Mouse (Mus musculus) lung, embryonic 14.5 days (tissue): Measurements from ENCODE around the gene Tfdp1. TPM values are rescaled to one million over a fixed set of nuclear protein-coding genes. Genes with fewer than 3 reads are reported as not detected.

ENCODE experiments used
- ATAC-seq: fragments of 200-750 bp; cut with Nextera tagmentation; 2 replicates; pipeline ENCODE4 v1.8.0; 2017; ENCODE audit warnings: mild to moderate bottlenecking, moderate TSS enrichment, moderate library complexity; ENCODE audit not compliant: insufficient read depth
- DNase-seq: peaks from one replicate; pipeline ENCODE4 v3.0.0-alpha.2; 2015
- H3K27ac ChIP-seq: fragments of 300-500 bp; sonication (generic); 2 replicates; pipeline ENCODE4 v1.5.1; 2014; ENCODE audit warnings: low read depth, mild to moderate bottlenecking, moderate library complexity
- H3K27me3 ChIP-seq: fragments of 300-500 bp; sonication (generic); 2 replicates; pipeline ENCODE4 v1.6.1; 2014; ENCODE audit warnings: low read length, control low read depth; ENCODE audit not compliant: insufficient read depth
- H3K36me3 ChIP-seq: fragments of 300-500 bp; sonication (generic); 2 replicates; pipeline ENCODE4 v1.6.1; 2014; ENCODE audit warnings: control low read depth; ENCODE audit not compliant: insufficient read depth
- H3K4me1 ChIP-seq: fragments of 300-500 bp; sonication (generic); 2 replicates; pipeline ENCODE4 v1.6.1; 2014; ENCODE audit warnings: antibody characterized with exemption, control low read depth; ENCODE audit not compliant: insufficient read depth
- H3K4me2 ChIP-seq: fragments of 300-500 bp; sonication (generic); 2 replicates; pipeline ENCODE4 v1.6.1; 2014; ENCODE audit warnings: mild to moderate bottlenecking
- H3K4me3 ChIP-seq: fragments of 300-500 bp; sonication (generic); 2 replicates; pipeline ENCODE4 v1.5.1; 2014; ENCODE audit warnings: low read depth, low read length
- H3K9ac ChIP-seq: fragments of 300-500 bp; sonication (generic); 2 replicates; pipeline ENCODE4 v1.6.1; 2014
- H3K9me3 ChIP-seq: fragments of 300-500 bp; sonication (generic); 2 replicates; pipeline ENCODE4 v1.6.1; 2016; ENCODE audit warnings: low read depth, low read length, control low read depth
- CTCF ChIP-seq: IDR thresholded peaks from 2 replicates; pipeline ENCODE4 v1.5.1; 2016; ENCODE audit warnings: antibody characterized with exemption, low read depth
- WGBS: fragments of 180-500 bp; shearing (Covaris S2); extraction: QIAGEN DNeasy Blood & Tissue Kit; methylation state at CpG from one replicate; pipeline ENCODE4 v1.1.7; 2014; 5-methylcytosine and 5-hydroxymethylcytosine counted together
- polyA plus RNA-seq: library from polyadenylated mRNA; unstranded; fragments of >200 nt; fragmentation: Nextera tagmentation; extraction: Ambion mirVana; gene quantifications from 2 replicates; pipeline ENCODE4 v1.2.1, GENCODE M21; 2014

Tfdp1 gene
- polyA plus RNA-seq, 1 experiment from 2014 or later = 219 TPM

DNA sequence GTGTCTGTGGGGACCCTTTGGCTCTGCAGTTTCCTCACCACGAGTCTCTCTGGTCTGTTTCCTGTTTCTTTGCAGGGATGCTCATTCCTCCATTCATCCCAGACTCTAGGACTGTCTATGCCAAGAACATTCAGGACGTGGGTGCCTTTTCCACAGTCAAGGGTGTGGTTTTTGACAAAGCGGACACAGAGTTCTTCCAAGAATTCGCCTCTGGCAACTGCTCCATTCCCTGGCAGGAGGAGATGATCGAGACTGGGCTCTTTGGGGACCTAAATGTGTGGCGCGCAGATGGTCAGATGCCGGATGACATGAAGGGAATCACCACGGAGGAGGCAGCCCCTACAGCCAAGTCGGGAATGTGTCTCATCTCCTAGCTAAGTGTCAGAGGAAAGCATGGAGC is 77.3 kb downstream of the Tfdp1 start:
- Histone ChIP-seq H3K27ac (no peak overlapping the region), H3K9ac (no peak overlapping the region), H3K4me3 (no peak overlapping the region), H3K9me3 (no peaks in the 10 kb centered on the region), H3K4me2 (no peak overlapping the region), H3K36me3 (no peaks in the 10 kb centered on the region), H3K27me3 (no peaks in the 10 kb centered on the region), H3K4me1 (no peaks in the 10 kb centered on the region)
- WGBS = 72% methylated on average over 10 of the region's 10 CpGs
- TF ChIP-seq CTCF = no peak
- no peak for ATAC-seq
- DNase-seq = no peak

GRCm38 (mm10) chr8:13419111-13419639 is 80.6 kb downstream of the Tfdp1 start:
- Histone ChIP-seq H3K9me3 (no peaks in the 10 kb centered on the region), H3K36me3 (no peaks in the 10 kb centered on the region), H3K27me3 (no peaks in the 10 kb centered on the region), H3K4me2 (no peak overlapping the region), H3K4me1 (no peaks in the 10 kb centered on the region), H3K9ac (no peak overlapping the region), H3K4me3 (no peak overlapping the region), H3K27ac (no peak overlapping the region)
- no peak for TF ChIP-seq CTCF
- DNase-seq (no peak), ATAC-seq (no peak)
- WGBS = 71% methylated on average over 2 of the region's 2 CpGs

GRCm38 (mm10) chr8:13420970-13421369 is 82.4 kb downstream of the Tfdp1 start:
- ATAC-seq = no peak
- no peaks in the 10 kb centered on the region for H3K36me3 ChIP-seq
- H3K9ac ChIP-seq = no peak overlapping the region
- TF ChIP-seq CTCF = no peak
- no peaks in the 10 kb centered on the region for H3K9me3 ChIP-seq
- H3K4me1 ChIP-seq = no peaks in the 10 kb centered on the region
- H3K4me2 ChIP-seq = no peak overlapping the region
- DNase-seq = no peak
- H3K4me3 ChIP-seq = no peak overlapping the region
- H3K27ac ChIP-seq = no peak overlapping the region
- H3K27me3 ChIP-seq = no peaks in the 10 kb centered on the region
- 89% methylated on average over 6 of the region's 6 CpGs for WGBS

- 57% methylated on average over 6 of the region's 6 CpGs for WGBS
- Histone ChIP-seq H3K27ac (no peak overlapping the region), H3K4me2 (no peak overlapping the region), H3K9me3 (no peaks in the 10 kb centered on the region), H3K27me3 (no peaks in the 10 kb centered on the region), H3K9ac (no peak overlapping the region), H3K36me3 (no peaks in the 10 kb centered on the region), H3K4me3 (no peak overlapping the region), H3K4me1 (no peaks in the 10 kb centered on the region)
- peak; percentile 35 for DNase-seq
- TF ChIP-seq CTCF = no peak
- ATAC-seq = no peak
These were observed 88.8 kb downstream of the Tfdp1 start for GRCm38 (mm10) chr8:13427351-13427750.

Other genes with a start within 250 kb of the Tfdp1 start
- 39.2 and 40.0 TPM in 2 replicates for gene Pcid2, start 233.3 kb upstream of the Tfdp1 start, polyA plus RNA-seq
- 93.2 and 98.9 TPM in 2 replicates for gene Cul4a, start 233.1 kb upstream of the Tfdp1 start, polyA plus RNA-seq
- gene Lamp1, start 179.6 kb upstream of the Tfdp1 start, polyA plus RNA-seq = 309 and 315 TPM in 2 replicates
- gene Grtp1, start 138.1 kb upstream of the Tfdp1 start, polyA plus RNA-seq = 4.8 and 5.6 TPM in 2 replicates
- 1.6 TPM in 1 of 2 replicates, not detected in the other for gene Adprhl1, start 84.6 kb upstream of the Tfdp1 start, polyA plus RNA-seq
- gene Dcun1d2, start 50.6 kb upstream of the Tfdp1 start, polyA plus RNA-seq = 26.2 TPM in 2 replicates
- 36.8 and 44.0 TPM in 2 replicates for gene Tmco3, start 50.6 kb upstream of the Tfdp1 start, polyA plus RNA-seq
- gene Atp4b, start 58.1 kb downstream of the Tfdp1 start, polyA plus RNA-seq = not detected in 2 replicates
- gene Grk1, start 66.3 kb downstream of the Tfdp1 start, polyA plus RNA-seq = not detected in 2 replicates
- 0.59 and 0.95 TPM in 2 replicates for gene Tmem255b, start 96.4 kb downstream of the Tfdp1 start, polyA plus RNA-seq
- 43.5 and 47.1 TPM in 2 replicates for gene Gas6, start 155.7 kb downstream of the Tfdp1 start, polyA plus RNA-seq
- not detected in 2 replicates for gene 1700029H14Rik, start 223.7 kb downstream of the Tfdp1 start, polyA plus RNA-seq